Mouse (Mus musculus) induced T-regulatory cell, adult 2 months (primary cell): ENCODE measurements around the gene Helt.
A peak's percentile ranks its signal among the peaks of the same experiment; 100 is the strongest.
"Not testable (repeated sequence)": the region's sequence is repeated elsewhere in the genome, so short reads cannot be mapped to it uniquely, and the experiment has no call there.

Experiments used
- DNase-seq: peaks from one replicate; pipeline ENCODE4 v3.0.0-alpha.2; 2012; ENCODE audit warnings: low read depth

Gene Helt

GRCm38 (mm10) chr8:46296551-46296950, 2.1 kb upstream of the Helt start:
- DNase-seq, result no peak

- DNase-seq, result no peak
These were observed 1.5 kb upstream of the Helt start for GRCm38 (mm10) chr8:46295951-46296350.

DNA sequence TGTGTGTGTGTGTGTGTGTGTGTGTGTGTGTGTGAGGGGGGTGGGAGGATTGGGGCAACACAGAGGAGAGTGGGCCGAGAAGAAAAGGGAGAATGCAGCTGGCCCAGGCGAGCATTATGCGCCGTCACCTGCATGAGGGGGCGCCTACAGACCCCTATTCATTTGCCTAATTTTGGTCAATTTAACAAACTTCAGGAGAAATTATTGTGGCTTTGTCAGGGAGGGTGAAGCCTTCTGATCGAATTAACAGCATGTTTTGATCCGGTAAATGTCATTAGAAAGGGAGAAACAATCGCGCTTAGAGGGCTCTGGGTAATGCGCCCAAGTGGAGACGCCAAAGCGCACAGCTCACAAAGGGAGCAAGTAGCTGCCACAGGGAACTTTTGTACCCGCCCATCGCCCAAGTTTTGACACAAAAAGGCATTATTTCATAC, 647 bp upstream of the Helt start:
- DNase-seq, result no peak

- no peak for DNase-seq
These were observed 725 bp downstream of the Helt start for GRCm38 (mm10) chr8:46293741-46294151.

DNA sequence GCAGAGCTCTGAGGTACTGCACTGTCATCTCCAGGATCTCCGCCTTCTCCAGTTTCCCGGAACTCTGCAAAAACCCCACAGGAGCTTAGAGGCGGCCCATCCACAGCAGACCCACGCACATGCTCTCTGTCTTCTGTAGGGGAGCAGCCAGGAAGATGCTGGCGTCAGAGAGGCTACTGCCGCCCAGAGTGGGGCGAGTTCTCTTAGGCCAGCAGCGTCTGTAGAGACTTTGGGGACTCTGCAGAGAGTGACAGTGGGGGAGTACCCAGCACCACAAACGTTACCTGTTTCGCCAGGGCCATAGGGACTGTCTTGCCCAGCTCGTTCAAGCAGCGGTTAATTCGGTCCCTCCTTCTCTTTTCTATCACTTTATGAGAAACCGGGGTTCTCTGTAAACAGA, 1.3 kb downstream of the Helt start:
- no peak for DNase-seq

- no peak for DNase-seq
These were observed 2.4 kb downstream of the Helt start for GRCm38 (mm10) chr8:46291931-46292675.

DNA sequence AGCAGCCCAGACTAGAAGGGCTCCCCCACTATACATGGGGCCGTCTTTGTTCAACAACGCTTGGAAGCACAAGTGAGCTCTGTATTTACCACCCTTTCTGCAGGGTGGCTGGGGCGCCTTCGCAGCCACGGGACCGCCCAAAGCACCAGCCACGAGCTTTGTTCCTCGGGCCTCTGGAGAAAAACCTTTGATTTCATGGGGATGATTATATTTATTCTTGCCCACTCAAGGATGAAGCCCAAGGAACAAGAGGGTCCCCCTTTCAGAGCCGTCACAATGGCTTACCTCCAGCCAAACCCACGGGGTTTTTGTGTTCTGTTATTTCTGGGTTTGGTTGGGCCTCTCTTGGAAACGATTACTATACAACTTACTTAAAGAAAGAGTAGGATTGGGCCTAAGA, 5.2 kb downstream of the Helt start:
- DNase-seq, result no peak

DNA sequence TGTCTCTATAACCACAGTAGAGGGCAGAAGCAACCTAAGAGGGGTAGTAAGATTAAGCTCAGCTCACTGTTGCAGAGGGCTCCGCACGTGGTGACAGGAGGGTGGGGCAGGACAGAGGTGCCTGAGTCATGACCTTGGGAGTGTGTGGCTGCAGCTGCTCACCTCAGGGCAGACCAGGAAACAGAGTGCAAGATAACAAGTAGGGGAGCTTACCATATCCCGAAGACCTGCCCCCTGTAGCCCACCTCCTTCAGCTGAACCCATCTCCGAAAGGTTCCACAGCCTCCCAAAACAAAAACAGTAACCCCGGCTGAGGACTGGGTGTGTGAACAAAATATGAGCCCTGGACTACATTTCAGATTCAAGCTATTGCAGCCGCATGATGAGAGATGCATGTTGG, 6.5 kb downstream of the Helt start:
- no peak for DNase-seq

DNA sequence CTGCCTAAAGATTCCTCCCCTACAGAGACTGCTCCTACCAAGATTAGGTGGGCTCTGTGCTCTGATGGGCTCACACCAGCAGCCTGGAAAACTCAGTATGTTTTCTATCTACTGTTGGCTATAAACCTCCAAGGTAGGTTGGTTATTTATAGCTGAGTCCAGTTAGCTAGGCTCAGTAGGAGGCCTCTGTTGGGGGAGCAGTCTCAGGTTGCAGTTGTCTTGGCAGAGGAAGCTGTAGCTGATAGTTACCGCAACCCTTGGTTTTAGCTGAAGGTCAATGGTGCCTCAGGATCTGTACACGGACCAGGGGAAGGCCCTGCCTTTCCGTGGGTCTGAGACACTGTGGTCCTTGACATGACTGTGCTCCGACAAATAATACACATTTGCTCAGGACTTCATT, 8.5 kb downstream of the Helt start:
- DNase-seq, result no peak

GRCm38 (mm10) chr8:46281536-46281935, 12.9 kb downstream of the Helt start:
- peak; percentile 66 for DNase-seq

GRCm38 (mm10) chr8:46276939-46277338, 17.5 kb downstream of the Helt start:
- DNase-seq, result no peak

- DNase-seq, result no peak
These were observed 23.7 kb downstream of the Helt start for GRCm38 (mm10) chr8:46270741-46271140.

- no peak for DNase-seq
These were observed 24.3 kb downstream of the Helt start for GRCm38 (mm10) chr8:46270147-46270546.

DNA sequence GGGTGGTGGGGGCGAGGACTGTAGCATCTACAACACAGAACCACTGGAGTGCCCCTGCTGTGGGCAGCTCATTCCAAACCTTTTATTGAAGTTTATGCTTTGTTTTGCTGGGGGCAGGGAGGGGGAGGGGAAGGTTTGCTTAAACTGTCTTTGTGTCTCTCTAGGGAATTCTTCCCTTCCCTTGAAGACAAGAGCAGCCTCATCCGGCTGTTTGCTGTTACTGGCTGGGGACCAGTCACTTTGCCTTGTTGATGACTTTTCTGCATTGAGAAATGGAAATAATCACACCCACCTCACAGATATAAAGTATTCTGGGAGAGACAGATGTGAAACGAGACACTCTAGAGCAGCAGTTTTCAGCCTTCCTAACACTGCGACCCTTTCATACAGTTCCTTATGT, 27.7 kb downstream of the Helt start:
- DNase-seq, result no peak

DNA sequence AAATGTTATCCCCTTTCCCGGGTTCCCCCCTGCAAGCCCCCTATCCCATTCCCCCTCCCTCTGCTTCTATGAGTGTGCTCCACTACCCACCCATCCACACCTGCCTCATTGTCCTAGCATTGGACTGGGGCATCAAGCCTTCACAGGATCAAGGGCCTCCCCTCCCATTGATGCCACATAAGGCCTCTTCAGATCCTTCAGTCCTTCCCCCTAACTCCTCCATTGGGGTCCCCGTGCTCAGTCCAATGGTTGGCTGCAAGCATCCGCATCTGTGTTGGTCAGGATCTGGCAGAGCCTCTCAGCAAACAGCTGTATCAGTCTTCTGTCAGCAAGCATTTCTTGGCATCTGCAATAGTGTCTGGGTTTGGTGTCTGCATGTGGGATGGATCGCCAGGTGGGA, 30.3 kb downstream of the Helt start:
- DNase-seq, result not testable (repeated sequence)

- DNase-seq, result no peak
These were observed 36.4 kb downstream of the Helt start for GRCm38 (mm10) chr8:46257921-46258682.

GRCm38 (mm10) chr8:46252456-46252855, 42.0 kb downstream of the Helt start:
- DNase-seq, result no peak

DNA sequence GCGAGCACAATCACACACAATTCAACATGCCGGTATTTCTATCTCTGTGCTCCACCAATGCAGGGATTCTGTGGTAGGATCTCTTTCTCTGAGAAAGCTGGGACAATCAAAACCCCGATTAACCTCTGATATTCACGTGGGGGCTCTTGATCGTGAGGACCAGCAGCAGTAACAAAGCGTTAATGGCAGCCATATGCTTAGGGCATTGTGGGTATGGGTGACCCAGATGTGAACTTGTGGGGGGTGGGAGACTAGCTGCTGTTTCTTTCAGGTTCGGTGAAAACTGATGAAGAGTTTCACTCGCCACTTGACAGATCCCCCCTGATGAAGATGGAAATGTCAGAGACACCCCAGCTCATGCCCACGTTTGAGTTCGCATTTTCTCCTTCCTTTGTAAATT, 42.9 kb downstream of the Helt start:
- DNase-seq, result no peak

GRCm38 (mm10) chr8:46246346-46246745, 48.1 kb downstream of the Helt start:
- DNase-seq, result no peak

- no peak for DNase-seq
These were observed 51.5 kb downstream of the Helt start for GRCm38 (mm10) chr8:46242946-46243345.
